ENCODE assay signal across 8 mouse cellular contexts in genomic region chr7:136060339-136061073, GRCm38 (mm10).
A peak's percentile ranks its signal among the peaks of the same experiment; 100 is the strongest.
DNase-seq lines count a peak whose midpoint lies in the region; ATAC-seq lines count a peak whose summit lies in the region.

No protein-coding gene starts in this region.

- no peaks in the 10 kb centered on the region for H3K9me3 ChIP-seq in intestine, embryonic 16.5 days (ENCODE audit: control insufficient read depth, low read length)

- no peaks in the 10 kb centered on the region for H3K27me3 ChIP-seq in intestine, embryonic 16.5 days (replicated peaks; ENCODE audit: control insufficient read depth, insufficient read depth, low read length)

- peak overlapping the region; percentile 52 for H3K4me2 ChIP-seq in intestine, embryonic 16.5 days (ENCODE audit: low read depth, low read length)

- peak; percentile 82 for DNase-seq in adrenal gland, adult 2 months
- peak; percentile 76 for DNase-seq in embryo, embryonic 11 days
- DNase-seq in heart, adult 11 months: peak; percentile 90
- peak; percentile 42 to 43 for DNase-seq in left cerebral cortex, postnatal 10 days (ENCODE audit: extremely low spot score in 1 of 2, low spot score in 2 of 2)
- DNase-seq in lung, postnatal 36 days: peak; percentile 28
- peak; percentile 64 to 77 for DNase-seq in right cerebral cortex, postnatal 10 days (ENCODE audit: low spot score in 2 of 2)

- intact Hi-C loops in left cerebral cortex, postnatal 10 days (cut with DNase I): loop anchor here (5.0 to 10.0 kb wide), 2 partner anchors 414 to 1262 kb away; no protein-coding TSS in a partner anchor

- H3K9ac ChIP-seq in intestine, embryonic 16.5 days (ENCODE audit: low read depth, low read length): peak overlapping the region; percentile 63

- WGBS in intestine, embryonic 16.5 days: 7% methylated on average over 29 of the region's 29 CpGs

- peak; percentile 46; the same call in 1 of the 2 replicates for ATAC-seq in intestine, embryonic 16.5 days
- ATAC-seq in megakaryocyte progenitor cell, adult 5-6 weeks (replicated peaks; ENCODE audit: poor library complexity): no peak

- peak overlapping the region; percentile 32 for H3K4me3 ChIP-seq in intestine, embryonic 16.5 days (ENCODE audit: low read length)

- no peak overlapping the region for H3K27ac ChIP-seq in intestine, embryonic 16.5 days (ENCODE audit: low read length)

- peaks cover 13% of the 10 kb centered on the region for H3K4me1 ChIP-seq in intestine, embryonic 16.5 days (ENCODE audit: control insufficient read depth, insufficient read depth, low read length)

- H3K36me3 ChIP-seq in intestine, embryonic 16.5 days (ENCODE audit: control insufficient read depth, insufficient read depth, low read length): no peaks in the 10 kb centered on the region

Comparison
In these comparisons a context has a peak if more than half of its experiments do, and no peak if none do; other contexts are left out.
1. DNase-seq: peak in every context shown above with its lines; median percentile 90 in heart, adult 11 months; 82 in adrenal gland, adult 2 months; 76 in embryo, embryonic 11 days; 70 in right cerebral cortex, postnatal 10 days; 42 in left cerebral cortex, postnatal 10 days; 28 in lung, postnatal 36 days.